Mouse (Mus musculus): ENCODE results near the gene Kcnq1. TPM values are rescaled to one million over a fixed set of nuclear protein-coding genes. Genes with fewer than 3 reads are reported as not detected.
A peak's percentile ranks its signal among the peaks of the same experiment; 100 is the strongest.

Kcnq1 gene
- polyA plus RNA-seq, 1 experiment from 2014 or later, result 0.73 TPM

- Histone ChIP-seq H3K4me2 (replicated peaks) (no peak overlapping the region), H3K27ac (peak overlapping the region; percentile 36; the same call in 1 of the 2 replicates), H3K4me1 (0 out of 2 replicates have a peak, but pooled peaks cover 12% of the 10 kb centered on the region), H3K4me3 (no peak overlapping the region), H3K9me3 (peaks cover 17% of the 10 kb centered on the region), H3K9ac (no peak overlapping the region), H3K36me3 (peaks cover 30% of the 10 kb centered on the region), H3K27me3 (no peaks in the 10 kb centered on the region)
- 64% methylated on average over 6 of the region's 6 CpGs for WGBS
- ATAC-seq (ENCODE audit: insufficient number of reproducible peaks, insufficient read depth, low FRiP score, low TSS enrichment), result no peak; the same call in 1 of the 2 replicates
These were observed 147.1 kb downstream of the Kcnq1 start for GRCm38 (mm10) chr7:143253126-143253871.

DNA sequence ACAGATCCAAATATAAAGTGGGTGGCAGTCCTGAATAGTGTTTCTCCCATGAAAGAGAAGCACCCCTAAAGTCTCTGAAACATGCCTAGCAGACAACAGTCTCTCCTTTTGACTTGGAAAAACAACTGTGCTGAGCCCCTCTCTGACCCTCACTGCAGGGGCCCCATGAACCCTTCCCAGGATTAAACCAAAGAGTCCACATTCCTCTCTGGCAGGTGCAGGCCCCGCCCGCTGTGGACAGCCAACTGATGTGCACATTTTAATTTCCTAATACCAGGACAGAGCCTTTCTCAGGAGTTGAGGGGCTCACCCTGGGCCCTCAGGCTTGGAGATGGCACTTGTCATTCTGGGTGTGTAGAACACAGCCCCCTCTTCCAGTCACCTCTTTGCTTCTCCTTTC lies 148.7 kb downstream of the Kcnq1 start:
- Histone ChIP-seq H3K9me3 (peaks cover 17% of the 10 kb centered on the region), H3K4me1 (0 out of 2 replicates have a peak, but pooled peaks cover 12% of the 10 kb centered on the region), H3K4me2 (replicated peaks) (no peak overlapping the region), H3K36me3 (peaks cover 27% of the 10 kb centered on the region), H3K27me3 (no peaks in the 10 kb centered on the region), H3K4me3 (no peak overlapping the region), H3K27ac (no peak overlapping the region), H3K9ac (no peak overlapping the region)
- ATAC-seq (ENCODE audit: insufficient number of reproducible peaks, insufficient read depth, low FRiP score, low TSS enrichment), result no peak
- 92% methylated on average over 2 of the region's 2 CpGs for WGBS

DNA sequence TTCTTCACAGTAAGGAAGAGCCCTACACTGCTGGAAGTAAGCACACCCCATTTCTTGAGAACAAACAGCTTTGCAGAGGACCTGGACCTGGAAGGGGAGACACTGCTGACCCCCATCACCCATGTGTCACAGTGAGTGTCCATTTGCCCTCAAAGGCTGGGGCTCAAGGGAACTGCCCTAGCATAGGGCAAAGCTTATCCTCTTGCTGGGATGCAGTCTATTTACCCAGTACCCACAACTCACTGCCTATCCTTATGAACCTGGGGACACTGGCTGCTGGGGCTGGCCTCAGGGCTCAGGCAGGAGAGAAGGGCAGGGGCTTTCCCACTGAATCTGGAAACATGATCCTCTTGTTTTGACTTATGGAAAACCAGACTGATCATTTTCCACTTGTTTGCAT lies 155.1 kb downstream of the Kcnq1 start:
- no peak for ATAC-seq (ENCODE audit: insufficient number of reproducible peaks, insufficient read depth, low FRiP score, low TSS enrichment)
- Histone ChIP-seq H3K9me3 (no peaks in the 10 kb centered on the region), H3K4me1 (peaks cover 32% of the 10 kb centered on the region), H3K27ac (no peak overlapping the region), H3K9ac (no peak overlapping the region), H3K4me2 (replicated peaks) (no peak overlapping the region), H3K27me3 (no peaks in the 10 kb centered on the region), H3K36me3 (no peaks in the 10 kb centered on the region), H3K4me3 (no peak overlapping the region)

DNA sequence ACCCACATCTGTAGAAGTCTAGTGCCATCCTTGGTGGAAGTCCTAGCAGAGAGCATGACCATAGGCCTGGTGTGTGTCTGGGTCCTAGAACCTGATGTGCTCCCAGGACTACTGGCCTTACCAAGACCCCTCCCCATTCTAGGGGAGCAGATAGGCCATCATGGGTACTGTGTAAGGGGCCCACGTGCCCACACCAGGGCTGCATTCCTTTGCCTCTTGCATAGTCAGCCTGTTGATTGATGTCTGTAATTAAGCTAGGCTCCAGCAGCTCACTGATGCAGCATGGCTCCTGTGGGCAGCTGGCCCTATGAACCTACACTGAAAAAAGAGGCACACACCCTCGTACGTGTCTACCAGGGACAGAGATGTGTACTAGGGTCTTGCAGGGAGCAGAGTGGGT lies 157.4 kb downstream of the Kcnq1 start:
- H3K27ac ChIP-seq, result no peak overlapping the region
- WGBS, result 60% methylated on average over 3 of the region's 3 CpGs
- no peak overlapping the region for H3K4me3 ChIP-seq
- no peaks in the 10 kb centered on the region for H3K36me3 ChIP-seq
- ATAC-seq (ENCODE audit: insufficient number of reproducible peaks, insufficient read depth, low FRiP score, low TSS enrichment), result no peak
- H3K4me1 ChIP-seq, result peaks cover 36% of the 10 kb centered on the region
- H3K27me3 ChIP-seq, result no peaks in the 10 kb centered on the region
- no peak overlapping the region for H3K9ac ChIP-seq
- H3K9me3 ChIP-seq, result no peaks in the 10 kb centered on the region
- no peak overlapping the region for H3K4me2 ChIP-seq (replicated peaks)

GRCm38 (mm10) chr7:143263966-143264365 lies 157.8 kb downstream of the Kcnq1 start:
- H3K36me3 ChIP-seq, result no peaks in the 10 kb centered on the region

DNA sequence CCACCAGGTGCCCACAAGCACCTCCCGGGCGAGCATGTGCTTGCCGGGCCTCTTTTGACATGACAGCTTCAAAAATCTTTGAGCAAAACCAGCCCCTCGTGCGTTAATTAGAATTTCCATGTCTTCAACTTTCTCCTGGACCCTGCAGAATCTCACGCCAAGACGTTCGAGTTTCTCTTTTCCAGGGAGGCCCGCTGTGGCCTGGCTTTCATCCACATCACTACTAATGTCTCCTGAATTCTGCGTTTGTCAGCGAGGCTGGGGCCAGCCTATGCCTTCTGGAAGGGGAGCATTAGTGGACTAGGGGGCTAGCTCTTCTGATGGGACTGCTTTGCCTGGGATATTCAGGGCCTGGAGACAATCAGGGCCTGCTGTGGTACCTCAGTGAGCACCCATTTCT lies 159.2 kb downstream of the Kcnq1 start:
- H3K4me3 ChIP-seq, result no peak overlapping the region
- H3K27me3 ChIP-seq, result no peaks in the 10 kb centered on the region
- no peak overlapping the region for H3K4me2 ChIP-seq (replicated peaks)
- no peak overlapping the region for H3K9ac ChIP-seq
- ATAC-seq (ENCODE audit: insufficient number of reproducible peaks, insufficient read depth, low FRiP score, low TSS enrichment), result no peak
- no peaks in the 10 kb centered on the region for H3K9me3 ChIP-seq
- peaks cover 36% of the 10 kb centered on the region for H3K4me1 ChIP-seq
- H3K27ac ChIP-seq, result peak overlapping the region; percentile 43; the same call in 1 of the 2 replicates
- H3K36me3 ChIP-seq, result no peaks in the 10 kb centered on the region
- WGBS, result 74% methylated on average over 11 of the region's 11 CpGs

More at GRCm38 (mm10) chr7:143263966-143264365, 157.8 kb downstream of the Kcnq1 start:
- peaks cover 36% of the 10 kb centered on the region for H3K4me1 ChIP-seq
- ATAC-seq (ENCODE audit: insufficient number of reproducible peaks, insufficient read depth, low FRiP score, low TSS enrichment), result no peak
- H3K27me3 ChIP-seq, result no peaks in the 10 kb centered on the region
- H3K9me3 ChIP-seq, result no peaks in the 10 kb centered on the region
- no peak overlapping the region for H3K27ac ChIP-seq
- WGBS, result 75% methylated on average over 4 of the region's 4 CpGs
- H3K4me3 ChIP-seq, result no peak overlapping the region
- no peak overlapping the region for H3K9ac ChIP-seq
- H3K4me2 ChIP-seq (replicated peaks), result no peak overlapping the region

DNA sequence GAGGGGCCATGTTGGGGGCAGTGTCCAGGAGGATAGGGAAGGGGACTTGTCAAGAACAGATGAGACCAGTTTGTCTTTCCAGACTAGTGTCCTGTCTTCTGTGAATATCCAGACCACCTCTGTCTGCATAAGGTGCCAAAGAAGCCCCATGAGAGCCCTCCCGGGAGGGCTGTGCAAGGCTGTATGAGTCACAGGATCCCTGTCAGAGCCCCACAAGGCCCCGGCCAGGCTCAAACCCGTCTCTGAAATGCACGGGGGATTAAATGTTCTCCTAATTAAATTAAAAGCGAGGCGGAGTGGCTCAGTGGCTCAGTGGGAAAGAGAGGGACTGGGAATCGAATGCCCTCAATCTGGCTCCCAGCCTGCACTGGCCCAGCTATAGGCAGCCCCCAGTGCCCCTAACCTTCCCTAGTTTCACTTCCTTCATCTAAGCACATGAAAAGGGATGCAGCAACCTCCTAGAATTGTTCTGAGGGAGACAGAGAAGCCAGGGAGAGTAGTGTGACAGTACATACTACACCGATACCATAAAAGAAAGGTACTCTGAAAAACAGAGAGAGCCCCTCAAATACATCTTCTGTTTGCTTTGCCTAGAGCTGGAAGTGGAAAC lies 159.8 kb downstream of the Kcnq1 start:
- H3K27ac ChIP-seq, result peak overlapping the region; percentile 43; the same call in 1 of the 2 replicates
- no peaks in the 10 kb centered on the region for H3K27me3 ChIP-seq

GRCm38 (mm10) chr7:143273747-143274146 lies 167.6 kb downstream of the Kcnq1 start:
- ATAC-seq (ENCODE audit: insufficient number of reproducible peaks, insufficient read depth, low FRiP score, low TSS enrichment), result no peak
- no peaks in the 10 kb centered on the region for H3K9me3 ChIP-seq
- H3K4me3 ChIP-seq, result no peak overlapping the region
- peak overlapping the region; percentile 65; the same call in 1 of the 2 replicates for H3K27ac ChIP-seq
- H3K4me2 ChIP-seq (replicated peaks), result no peak overlapping the region
- no peak overlapping the region for H3K9ac ChIP-seq
- 75% methylated on average over 4 of the region's 4 CpGs for WGBS
- H3K36me3 ChIP-seq, result peaks cover 5% of the 10 kb centered on the region; the same call in 1 of the 2 replicates
- H3K27me3 ChIP-seq, result no peaks in the 10 kb centered on the region
- peaks cover 12% of the 10 kb centered on the region for H3K4me1 ChIP-seq

More for the DNA sequence above, 159.8 kb downstream of the Kcnq1 start:
- Histone ChIP-seq H3K4me1 (peaks cover 36% of the 10 kb centered on the region), H3K4me3 (no peak overlapping the region), H3K36me3 (no peaks in the 10 kb centered on the region), H3K9ac (no peak overlapping the region), H3K9me3 (no peaks in the 10 kb centered on the region), H3K4me2 (replicated peaks) (no peak overlapping the region)
- 45% methylated on average over 8 of the region's 8 CpGs for WGBS
- ATAC-seq (ENCODE audit: insufficient number of reproducible peaks, insufficient read depth, low FRiP score, low TSS enrichment), result no peak

GRCm38 (mm10) chr7:143275030-143275429 lies 168.9 kb downstream of the Kcnq1 start:
- H3K4me3 ChIP-seq, result no peak overlapping the region
- H3K4me1 ChIP-seq, result peaks cover 12% of the 10 kb centered on the region
- WGBS, result 87% methylated on average over 7 of the region's 7 CpGs
- H3K4me2 ChIP-seq (replicated peaks), result no peak overlapping the region
- peaks cover 5% of the 10 kb centered on the region; the same call in 1 of the 2 replicates for H3K36me3 ChIP-seq
- H3K27ac ChIP-seq, result no peak overlapping the region
- no peak for ATAC-seq (ENCODE audit: insufficient number of reproducible peaks, insufficient read depth, low FRiP score, low TSS enrichment)
- H3K9me3 ChIP-seq, result no peaks in the 10 kb centered on the region
- no peak overlapping the region for H3K9ac ChIP-seq
- H3K27me3 ChIP-seq, result no peaks in the 10 kb centered on the region

GRCm38 (mm10) chr7:143283625-143284024 lies 177.5 kb downstream of the Kcnq1 start:
- Histone ChIP-seq H3K4me3 (no peak overlapping the region), H3K36me3 (peaks cover 3% of the 10 kb centered on the region; the same call in 1 of the 2 replicates), H3K9me3 (no peaks in the 10 kb centered on the region), H3K9ac (no peak overlapping the region), H3K4me1 (peaks cover 10% of the 10 kb centered on the region), H3K27me3 (no peaks in the 10 kb centered on the region), H3K27ac (no peak overlapping the region), H3K4me2 (replicated peaks) (no peak overlapping the region)
- whole genome bisulfite sequencing, result 72% methylated on average over 2 of the region's 2 CpGs
- ATAC-seq (ENCODE audit: insufficient number of reproducible peaks, insufficient read depth, low FRiP score, low TSS enrichment), result no peak

DNA sequence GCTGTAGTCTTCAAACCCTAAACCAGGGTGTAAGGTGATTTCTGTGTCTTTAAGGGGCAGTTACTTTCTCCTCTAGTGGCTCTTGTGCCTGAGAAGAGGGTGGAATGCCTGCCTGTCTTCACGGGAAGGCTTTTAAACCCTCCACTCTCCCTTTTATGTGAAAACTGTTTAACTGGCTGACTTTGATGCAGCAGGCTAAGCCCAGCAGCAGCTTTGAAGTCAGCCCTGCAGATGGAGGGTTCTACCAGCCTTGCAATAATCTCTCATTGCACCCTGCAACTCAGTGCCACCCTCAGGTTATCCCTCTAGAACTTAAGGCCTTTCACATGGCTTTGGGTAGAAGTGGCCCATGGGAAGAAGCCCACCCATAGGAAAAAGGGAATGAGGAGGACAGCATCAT lies 178.7 kb downstream of the Kcnq1 start:
- peaks cover 3% of the 10 kb centered on the region; the same call in 1 of the 2 replicates for H3K36me3 ChIP-seq
- no peak overlapping the region for H3K4me2 ChIP-seq (replicated peaks)
- H3K9me3 ChIP-seq, result no peaks in the 10 kb centered on the region
- peaks cover 22% of the 10 kb centered on the region for H3K4me1 ChIP-seq
- no peak for ATAC-seq (ENCODE audit: insufficient number of reproducible peaks, insufficient read depth, low FRiP score, low TSS enrichment)
- no peak overlapping the region for H3K27ac ChIP-seq
- 37% methylated on average over 1 of the region's 1 CpGs for WGBS
- no peak overlapping the region for H3K9ac ChIP-seq
- no peak overlapping the region for H3K4me3 ChIP-seq
- no peaks in the 10 kb centered on the region for H3K27me3 ChIP-seq

GRCm38 (mm10) chr7:143285440-143285839 lies 179.3 kb downstream of the Kcnq1 start:
- no peak overlapping the region for H3K9ac ChIP-seq
- WGBS, result 81% methylated on average over 3 of the region's 3 CpGs
- H3K9me3 ChIP-seq, result no peaks in the 10 kb centered on the region
- H3K36me3 ChIP-seq, result peaks cover 3% of the 10 kb centered on the region; the same call in 1 of the 2 replicates
- H3K27me3 ChIP-seq, result no peaks in the 10 kb centered on the region
- no peak overlapping the region for H3K4me2 ChIP-seq (replicated peaks)
- H3K4me1 ChIP-seq, result peaks cover 22% of the 10 kb centered on the region
- no peak for ATAC-seq (ENCODE audit: insufficient number of reproducible peaks, insufficient read depth, low FRiP score, low TSS enrichment)
- no peak overlapping the region for H3K27ac ChIP-seq
- no peak overlapping the region for H3K4me3 ChIP-seq

All from embryonic facial prominence, embryonic 12.5 days (tissue).